Mouse (Mus musculus): ENCODE results near the gene Plppr3.
"Not testable (repeated sequence)": the region's sequence is repeated elsewhere in the genome, so short reads cannot be mapped to it uniquely, and the experiment has no call there.

Gene Plppr3

DNA sequence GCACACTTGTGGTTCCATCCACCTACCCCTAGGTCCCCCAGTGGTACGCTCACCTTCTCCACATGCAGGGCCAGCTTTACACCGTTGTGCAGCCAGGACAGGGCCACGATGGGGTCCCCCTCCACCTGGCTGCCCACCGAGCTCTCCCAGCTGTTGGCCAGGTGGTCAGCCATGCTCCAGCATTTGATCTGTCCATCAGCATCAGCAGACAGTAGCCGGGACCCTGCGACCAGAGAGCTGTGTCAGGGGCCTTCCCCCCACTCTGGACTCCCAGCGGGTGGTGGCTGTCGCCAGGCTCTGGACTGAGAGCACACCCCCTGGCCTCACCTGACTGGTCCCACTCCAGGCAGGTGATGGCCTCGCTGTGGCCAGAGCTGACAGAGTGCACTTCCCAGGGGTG is 32.3 kb upstream of the Plppr3 start:
- in situ Hi-C loops (cut with MseI, MboI): no loop called here

GRCm38 (mm10) chr10:79900951-79901410 is 26.5 kb upstream of the Plppr3 start:
- in situ Hi-C loops (cut with MseI, MboI): no loop called here

DNA sequence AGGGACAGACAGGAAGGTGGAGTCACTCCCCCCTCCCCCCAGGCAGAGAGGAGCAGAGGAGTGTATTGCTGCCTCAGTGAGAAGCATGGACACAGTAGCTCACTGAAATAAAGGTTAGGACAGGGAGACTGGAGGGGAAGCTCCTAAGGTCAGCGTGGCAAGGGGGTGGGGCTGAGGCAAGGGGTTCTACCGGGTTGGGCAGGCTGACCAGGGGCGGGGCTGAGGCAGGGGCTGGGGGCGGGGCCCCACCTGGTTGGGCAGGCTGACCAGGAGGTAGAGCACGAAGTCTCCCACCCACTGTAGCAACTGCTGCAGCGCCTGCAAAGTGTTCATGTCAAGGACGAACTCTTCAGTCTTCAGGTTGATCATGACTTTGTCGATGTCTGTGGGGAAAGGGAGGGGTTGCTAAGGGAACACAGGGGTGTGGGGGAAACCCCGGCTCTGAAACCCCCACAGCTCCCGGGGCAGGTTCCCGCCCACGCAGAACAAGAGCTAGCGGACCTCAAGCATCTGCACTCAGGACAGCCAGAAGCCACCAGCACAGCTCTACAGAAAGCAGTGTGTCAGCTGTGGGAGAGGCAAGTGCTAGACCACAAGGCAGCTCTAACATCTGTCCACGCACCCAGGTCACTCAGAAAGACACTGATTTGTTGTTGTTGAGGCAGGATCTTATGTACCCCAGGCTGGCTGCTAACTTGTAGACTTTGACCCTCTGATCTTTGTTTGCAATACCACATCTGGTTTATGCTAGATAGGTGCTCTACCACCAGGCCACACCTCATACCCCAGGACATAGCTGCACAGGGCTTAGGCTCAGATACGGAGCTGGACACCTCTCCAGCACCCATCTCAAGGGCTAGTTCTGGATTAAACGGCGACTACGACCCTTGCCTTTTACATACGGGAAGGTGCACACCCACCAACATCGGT is 23.1 kb upstream of the Plppr3 start:
- in situ Hi-C loops (cut with MseI, MboI): no loop called here

DNA sequence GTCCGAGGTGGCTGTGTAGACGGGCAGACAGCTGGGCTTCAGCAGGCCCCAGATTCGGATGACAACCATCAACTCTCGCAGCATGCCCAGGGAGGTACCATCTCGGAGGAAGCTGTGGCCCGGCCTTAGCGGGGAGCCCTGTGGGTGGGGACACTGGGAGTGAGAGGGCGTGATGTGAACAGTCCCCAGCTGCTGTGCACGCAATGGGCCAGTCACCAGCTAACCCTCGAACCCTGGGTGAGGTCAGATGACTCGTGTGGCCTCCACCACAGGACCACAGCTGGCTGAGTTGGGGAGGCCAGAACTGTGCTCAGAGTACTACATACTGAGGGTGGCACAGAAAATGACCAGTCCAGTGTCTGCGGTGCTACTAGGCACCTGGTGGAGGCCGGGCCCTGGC is 22.4 kb upstream of the Plppr3 start:
- in situ Hi-C loops (cut with MseI, MboI): no loop called here

DNA sequence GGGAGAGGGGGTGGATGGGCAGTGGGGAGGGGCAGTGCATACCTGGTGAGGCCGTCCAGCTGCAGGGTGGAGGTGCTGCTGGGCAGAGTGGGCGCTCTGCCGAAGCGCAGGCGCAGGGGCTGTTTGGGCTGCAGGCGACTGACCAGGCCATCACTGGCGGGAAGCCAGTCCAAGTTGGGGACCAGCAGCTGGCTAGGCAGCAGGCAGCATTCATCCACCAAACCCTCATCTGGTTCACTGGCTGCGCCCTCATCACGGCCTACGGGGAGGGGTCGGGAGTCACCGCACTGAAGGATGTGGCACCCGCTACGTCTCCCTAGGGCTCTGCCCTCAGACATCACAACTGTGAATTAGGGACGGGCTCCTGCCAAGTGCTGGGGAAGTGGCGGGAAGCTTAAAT is 21.9 kb upstream of the Plppr3 start:
- in situ Hi-C loops (cut with MseI, MboI): no loop called here

DNA sequence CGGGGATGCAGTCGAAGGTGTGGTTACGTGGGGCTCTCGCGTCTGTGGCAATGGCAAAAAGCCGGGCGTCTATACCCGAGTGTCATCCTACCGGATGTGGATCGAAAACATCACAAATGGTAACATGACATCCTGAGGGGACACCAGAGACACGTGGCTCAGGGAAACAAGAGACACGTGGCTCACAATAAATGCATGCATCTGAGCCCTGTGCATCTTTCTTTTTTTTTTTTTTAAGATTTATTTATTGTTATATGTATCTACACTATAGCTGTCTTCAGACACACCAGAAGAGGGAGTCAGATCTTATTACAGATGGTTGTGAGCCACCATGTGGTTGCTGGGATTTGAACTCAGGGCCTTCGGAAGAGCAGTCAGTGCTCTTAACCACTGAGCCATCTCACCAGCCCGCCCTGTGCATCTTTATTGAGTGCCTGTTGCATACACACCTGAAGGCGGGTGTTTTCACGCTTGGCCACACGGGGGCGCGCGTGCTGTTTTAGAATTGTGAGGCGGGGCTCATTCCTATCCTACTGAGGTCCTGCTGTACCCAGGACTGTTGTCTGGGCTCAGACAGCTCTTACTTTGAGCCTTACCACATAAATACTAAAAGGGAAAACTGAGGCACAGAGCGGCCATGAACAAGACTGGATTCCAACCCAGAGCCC is 18.2 kb upstream of the Plppr3 start:
- in situ Hi-C loops (cut with MseI, MboI): not testable (repeated sequence)

DNA sequence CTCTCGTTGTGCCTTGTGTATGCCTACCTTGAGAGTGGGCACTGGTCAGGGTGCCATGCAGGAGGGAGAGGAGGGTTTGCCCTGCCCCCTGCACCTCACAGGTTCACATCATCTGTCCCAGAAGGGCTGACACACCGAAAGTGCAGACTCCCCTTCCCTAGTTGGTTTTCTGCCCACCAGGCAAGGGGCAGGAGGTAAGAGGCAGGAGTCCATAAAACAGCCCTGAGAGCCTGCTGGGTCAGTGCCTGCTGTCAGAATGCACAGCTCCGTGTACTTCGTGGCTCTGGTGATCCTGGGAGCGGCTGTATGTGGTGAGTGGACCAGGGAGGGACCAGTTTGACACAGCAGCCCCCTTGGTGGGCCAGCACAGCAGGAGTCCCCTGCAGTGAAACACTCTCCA is 16.2 kb upstream of the Plppr3 start, which contains the start of gene Cfd:
Gene Cfd, plus strand, starts transcription at position 184 of the 400 bp plus-strand sequence.
- in situ Hi-C loops (cut with MseI, MboI): no loop called here

DNA sequence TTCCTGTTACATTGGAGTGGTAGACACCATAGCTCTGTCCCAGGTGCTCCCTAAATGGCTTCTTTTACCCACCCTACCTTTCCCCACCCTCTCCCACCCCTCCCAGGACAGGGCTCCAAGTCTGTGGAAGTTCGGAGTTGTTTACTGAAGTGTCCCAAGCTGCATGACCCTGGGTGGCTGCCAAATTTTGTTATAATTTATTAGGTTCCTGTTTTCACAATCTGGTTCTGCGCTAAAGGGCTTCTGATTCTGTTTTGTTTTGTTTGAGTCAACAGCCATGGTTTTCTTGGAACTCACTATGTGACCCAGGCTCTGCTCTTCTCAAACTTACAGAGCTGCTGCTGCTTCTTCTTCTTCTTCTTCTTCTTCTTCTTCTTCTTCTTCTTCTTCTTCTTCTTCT is 15.0 kb upstream of the Plppr3 start:
- in situ Hi-C loops (cut with MseI, MboI): loop anchor here (5.0 to 10.0 kb wide), 2 partner anchors 33 to 65 kb away; partner anchors contain the start of gene R3hdm4 (in 1 of the 2)

DNA sequence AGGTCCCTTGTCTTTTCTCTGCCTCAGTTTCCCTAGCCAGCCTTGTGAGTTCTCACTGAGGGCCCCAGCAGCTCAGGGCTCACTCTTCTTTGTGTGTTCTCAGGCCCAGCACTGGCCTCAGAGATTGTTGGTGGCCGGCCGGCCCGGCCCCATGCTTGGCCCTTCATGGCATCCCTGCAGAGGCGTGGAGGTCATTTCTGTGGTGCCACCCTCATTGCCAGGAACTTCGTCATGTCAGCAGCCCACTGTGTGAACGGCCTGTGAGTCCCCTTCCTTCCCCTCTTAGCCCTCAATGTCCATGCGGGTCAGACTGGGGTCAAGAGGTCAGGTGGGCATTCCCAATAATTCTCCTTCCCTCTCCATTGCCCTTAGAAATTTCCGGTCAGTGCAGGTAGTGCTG is 12.2 kb upstream of the Plppr3 start:
- in situ Hi-C loops (cut with MseI, MboI): loop anchor here (5.0 to 10.0 kb wide), 2 partner anchors 36 to 68 kb away; partner anchors contain the start of gene R3hdm4 (in 1 of the 2)

- in situ Hi-C loops (cut with MseI, MboI): loop anchor here (5.0 to 10.0 kb wide), 2 partner anchors 36 to 69 kb away; partner anchors contain the start of gene R3hdm4 (in 1 of the 2)
These were observed 11.6 kb upstream of the Plppr3 start, which contains the start of gene Elane for GRCm38 (mm10) chr10:79886054-79886453. TSS of gene Elane (plus strand) at chr10:79886247.

DNA sequence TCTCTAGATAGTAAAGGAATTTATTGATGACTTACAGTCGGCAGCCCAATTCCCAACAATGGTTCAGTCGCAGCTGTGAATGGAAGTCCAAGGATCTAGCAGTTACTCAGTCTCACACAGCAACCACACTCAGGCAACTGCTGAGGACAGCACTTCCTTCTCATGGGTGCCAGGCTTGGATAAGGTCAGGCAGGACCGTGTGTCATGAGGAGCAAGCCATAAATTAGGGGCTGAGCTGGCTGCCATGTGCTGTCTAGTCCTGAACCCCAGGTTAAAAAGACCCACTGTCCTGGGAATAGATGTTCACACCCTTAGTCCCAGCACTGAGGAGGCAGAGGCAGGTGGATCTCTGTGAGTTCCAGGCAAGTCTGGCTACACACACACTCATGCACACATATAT is 10.5 kb upstream of the Plppr3 start:
- in situ Hi-C loops (cut with MseI, MboI): loop anchor here (5.0 to 10.0 kb wide), 2 partner anchors 37 to 70 kb away; partner anchors contain the start of gene R3hdm4 (in 1 of the 2)

- in situ Hi-C loops (cut with MseI, MboI): loop anchor here in 1 of 2 experiments (10.0 kb wide), 1 partner anchor 70 kb away; no protein-coding TSS in a partner anchor
These were observed 10.0 kb upstream of the Plppr3 start for GRCm38 (mm10) chr10:79884446-79884845.

GRCm38 (mm10) chr10:79883297-79884084 is 9.1 kb upstream of the Plppr3 start:
- in situ Hi-C loops (cut with MseI, MboI): loop anchor here in 1 of 2 experiments (10.0 kb wide), 1 partner anchor 71 kb away; no protein-coding TSS in a partner anchor

DNA sequence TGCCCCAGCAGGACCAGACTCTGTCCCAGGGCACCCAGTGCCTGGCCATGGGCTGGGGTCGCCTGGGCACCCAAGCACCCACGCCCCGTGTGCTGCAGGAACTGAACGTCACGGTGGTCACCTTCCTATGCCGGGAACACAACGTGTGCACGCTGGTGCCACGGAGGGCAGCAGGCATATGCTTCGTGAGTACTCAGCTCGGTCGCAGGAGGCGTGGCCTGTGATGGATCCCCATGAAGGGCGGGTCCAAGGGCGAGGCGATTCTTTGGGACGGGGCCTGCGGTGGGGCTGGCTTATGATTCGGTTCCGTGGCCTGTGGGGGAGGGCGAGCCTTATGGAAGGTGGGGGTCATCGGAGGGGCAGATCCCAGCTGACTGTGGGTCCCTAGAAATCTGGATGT is 7.5 kb upstream of the Plppr3 start:
- in situ Hi-C loops (cut with MseI, MboI): loop anchor here in 1 of 2 experiments (10.0 kb wide), 1 partner anchor 73 kb away; no protein-coding TSS in a partner anchor

- in situ Hi-C loops (cut with MseI, MboI): loop anchor here in 1 of 2 experiments (10.0 kb wide), 1 partner anchor 74 kb away; no protein-coding TSS in a partner anchor
These were observed 6.3 kb upstream of the Plppr3 start for GRCm38 (mm10) chr10:79880721-79881120.

DNA sequence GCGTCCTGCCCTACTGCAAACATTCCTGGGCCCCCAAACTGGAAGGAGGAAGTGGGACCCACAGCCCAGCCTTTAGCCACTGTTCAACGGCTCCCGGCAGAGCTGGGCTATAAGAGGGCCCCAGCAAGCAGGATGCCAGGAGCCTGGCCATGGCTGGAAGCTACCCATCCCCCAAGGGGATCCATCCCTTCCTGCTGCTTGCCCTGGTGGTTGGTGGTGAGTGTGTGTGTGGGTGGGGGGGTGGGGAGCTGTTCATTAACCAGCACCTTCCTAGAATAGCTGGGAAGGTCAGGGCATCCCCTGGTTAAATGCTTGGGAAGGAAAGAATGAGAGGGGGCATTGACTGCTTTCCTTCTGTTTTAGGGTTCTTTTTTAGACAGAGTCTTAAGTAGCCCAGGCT is 5.1 kb upstream of the Plppr3 start:
- in situ Hi-C loops (cut with MseI, MboI): no loop called here

DNA sequence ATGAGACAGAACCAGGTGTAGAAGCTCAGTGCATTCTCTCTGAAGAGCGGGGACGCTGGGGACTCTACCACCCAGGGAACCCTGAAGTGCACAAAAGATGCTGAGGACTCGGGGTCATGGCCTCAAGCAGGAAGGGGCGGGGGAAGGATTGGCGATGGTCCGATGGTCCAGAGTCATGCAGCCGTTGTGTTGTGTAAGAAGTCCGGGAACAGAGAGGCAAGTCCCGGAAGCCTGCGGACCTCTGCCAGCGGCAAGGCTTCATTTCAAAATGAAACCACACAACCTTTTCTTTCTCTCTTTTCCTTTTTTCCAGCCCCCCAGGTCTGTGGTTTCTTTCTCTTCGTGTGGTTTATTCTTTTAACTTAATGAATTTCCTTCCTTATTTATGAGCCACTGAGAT is 3.3 kb upstream of the Plppr3 start:
- in situ Hi-C loops (cut with MseI, MboI): no loop called here

DNA sequence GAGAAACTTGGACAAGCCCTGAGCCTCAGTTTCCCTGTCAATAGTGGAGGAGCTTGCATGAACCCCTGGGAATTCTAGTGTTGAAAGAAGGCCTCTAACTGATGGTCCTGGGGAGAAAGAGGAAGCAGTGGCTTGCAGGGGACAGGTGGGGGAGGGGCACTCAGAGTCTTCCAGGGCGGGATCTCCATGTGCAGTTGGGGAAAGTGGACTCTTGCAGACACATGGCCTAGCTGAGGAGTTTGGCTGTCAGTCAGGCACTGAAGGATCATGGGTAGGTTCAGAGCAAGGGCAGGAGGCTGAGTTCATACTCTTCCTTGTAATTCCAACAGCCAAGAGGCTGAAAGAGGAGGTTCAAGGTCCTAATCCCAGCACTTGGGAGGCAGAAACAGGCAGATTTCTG is 2.7 kb upstream of the Plppr3 start:
- in situ Hi-C loops (cut with MseI, MboI): no loop called here

DNA sequence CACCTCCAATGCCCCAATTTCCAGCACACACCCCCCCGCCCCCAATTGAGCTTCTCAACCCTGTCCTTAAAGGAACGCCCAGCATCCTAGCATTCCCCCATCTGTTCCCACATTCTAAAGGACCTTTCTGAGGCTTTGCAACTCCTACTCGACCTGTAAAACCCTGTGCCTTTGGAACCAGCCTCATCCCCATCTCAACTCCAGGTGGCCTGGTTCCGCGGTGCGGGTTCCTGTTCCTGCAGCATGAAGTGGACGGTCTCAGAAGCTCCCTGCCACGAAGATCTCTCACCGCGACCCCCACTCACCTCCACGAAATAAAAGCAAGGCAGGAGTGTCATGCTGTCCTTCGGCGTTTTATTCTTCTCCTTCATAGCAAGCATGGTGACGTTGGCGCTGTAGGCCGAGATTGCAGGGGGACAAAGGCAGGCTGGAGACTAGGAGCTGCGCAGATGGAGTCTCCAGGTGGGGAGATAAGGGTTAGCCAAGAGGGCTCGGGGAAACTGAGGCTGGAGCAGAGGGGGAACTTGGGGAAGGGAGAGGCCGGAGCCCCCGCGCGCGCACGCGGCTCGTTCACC is 632 bp downstream of the Plppr3 start:
- in situ Hi-C loops (cut with MseI, MboI): no loop called here

- in situ Hi-C loops (cut with MseI, MboI): no loop called here
These were observed 1.1 kb downstream of the Plppr3 start for GRCm38 (mm10) chr10:79873313-79873712.

GRCm38 (mm10) chr10:79872862-79873261 is 1.6 kb downstream of the Plppr3 start:
- in situ Hi-C loops (cut with MseI, MboI): no loop called here

Measured in mouse trophoblast stem cell (cell line).